Mouse (Mus musculus) fat pad, adult 2 months (tissue): ENCODE results near the gene Agap1.

Source experiments
- DNase-seq: peaks from one replicate; pipeline ENCODE4 v3.0.0-alpha.2; 2011; ENCODE audit warnings: low read depth, low spot score; ENCODE audit errors: extremely low read depth

The Agap1 gene

GRCm38 (mm10) chr1:89823036-89823435, 368.4 kb downstream of the Agap1 start:
- no peak for DNase-seq

DNA sequence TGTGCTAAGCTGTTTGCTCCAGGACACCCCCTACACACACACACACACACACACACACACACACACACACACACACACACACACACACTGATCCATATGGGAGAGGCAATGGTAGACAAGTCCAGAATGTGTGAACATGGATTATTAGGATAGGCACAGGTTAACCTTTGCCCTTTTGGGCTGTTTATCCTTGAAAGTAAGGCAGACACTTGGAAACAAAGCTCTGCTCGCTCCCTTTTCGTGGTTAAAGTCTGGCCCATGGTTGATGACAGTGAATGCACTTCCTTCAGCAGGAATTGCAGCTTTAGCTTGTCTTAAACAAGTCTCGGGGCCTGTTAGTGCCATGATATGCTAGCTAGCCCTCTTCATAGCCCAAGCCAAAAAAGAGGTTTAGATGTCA, 372.4 kb downstream of the Agap1 start:
- DNase-seq, result no peak

DNA sequence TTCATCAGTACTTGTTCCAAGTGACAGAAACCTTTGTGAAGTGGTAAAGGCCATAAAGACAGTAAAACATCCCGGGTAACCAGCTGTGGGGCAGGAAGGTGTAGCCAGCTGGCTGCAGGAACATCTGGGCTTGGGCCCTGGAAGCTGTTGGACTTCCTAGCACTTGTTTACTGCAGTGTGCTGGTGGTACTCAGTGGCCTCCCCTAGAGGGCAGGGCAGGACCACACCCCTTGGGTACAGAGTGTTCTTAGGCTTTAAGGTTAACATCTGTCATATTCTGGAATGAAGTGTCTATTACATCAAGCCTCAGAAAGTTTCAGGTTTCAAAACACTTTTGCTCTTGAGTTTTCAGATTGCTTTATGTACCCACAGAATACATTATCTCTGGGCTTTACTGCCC, 376.5 kb downstream of the Agap1 start:
- no peak for DNase-seq

GRCm38 (mm10) chr1:89844064-89844463, 389.5 kb downstream of the Agap1 start:
- DNase-seq, result no peak

DNA sequence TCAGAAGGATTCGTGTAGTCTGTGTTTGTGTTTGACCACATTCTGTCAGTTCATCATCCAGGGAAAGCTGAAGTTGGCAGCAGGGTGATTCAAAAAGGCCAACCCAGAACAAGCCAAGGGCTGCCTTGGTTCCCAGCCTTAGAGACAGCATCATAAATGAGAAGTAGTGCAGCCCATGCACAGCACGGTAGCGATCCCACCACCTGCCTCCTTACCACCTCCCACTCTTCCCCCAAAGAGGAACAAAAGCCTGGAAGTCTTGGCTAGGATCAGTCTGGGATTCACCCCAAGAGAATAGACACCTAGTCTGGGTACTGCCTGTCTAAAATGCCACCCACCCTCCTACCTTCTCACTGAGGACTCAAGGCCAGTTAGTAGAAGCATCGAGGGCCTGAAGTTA, 390.9 kb downstream of the Agap1 start:
- no peak for DNase-seq

- no peak for DNase-seq
Observed at GRCm38 (mm10) chr1:89846148-89846547, 391.5 kb downstream of the Agap1 start.

DNA sequence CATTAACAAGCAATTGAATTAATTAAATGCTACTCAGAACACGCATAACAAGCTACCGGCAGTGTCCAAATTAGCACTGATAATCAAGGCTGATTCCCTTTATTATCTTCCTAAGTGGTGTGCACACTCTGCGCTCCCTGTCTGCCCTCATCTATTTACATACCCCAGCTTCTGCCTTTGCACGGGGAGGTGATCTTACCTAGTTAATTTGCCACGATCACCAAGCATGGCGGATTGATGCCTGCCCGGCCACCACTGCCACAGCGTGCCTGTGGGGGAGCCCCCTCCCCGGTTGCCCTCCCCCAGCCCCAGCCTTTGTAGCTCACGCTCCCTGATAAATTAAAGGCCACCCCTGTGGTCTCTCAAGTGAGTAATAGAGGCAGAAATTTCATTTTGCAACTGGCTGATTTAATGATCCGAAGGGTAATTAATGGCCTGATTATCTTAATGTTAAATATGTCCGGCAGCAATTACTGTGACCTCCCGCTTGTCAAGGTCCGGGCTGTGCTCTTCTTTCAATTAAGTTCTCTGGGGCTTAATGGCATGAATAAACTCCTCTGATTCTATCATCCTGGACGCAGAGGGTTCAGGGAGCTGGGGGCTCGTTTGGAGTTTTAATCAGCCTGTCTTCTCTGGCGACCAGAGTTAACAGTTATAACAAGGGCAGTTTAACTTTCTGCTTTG, 393.9 kb downstream of the Agap1 start:
- no peak for DNase-seq

GRCm38 (mm10) chr1:89849151-89849860, 394.7 kb downstream of the Agap1 start:
- no peak for DNase-seq

GRCm38 (mm10) chr1:89849861-89850230, 395.2 kb downstream of the Agap1 start:
- DNase-seq, result no peak

DNA sequence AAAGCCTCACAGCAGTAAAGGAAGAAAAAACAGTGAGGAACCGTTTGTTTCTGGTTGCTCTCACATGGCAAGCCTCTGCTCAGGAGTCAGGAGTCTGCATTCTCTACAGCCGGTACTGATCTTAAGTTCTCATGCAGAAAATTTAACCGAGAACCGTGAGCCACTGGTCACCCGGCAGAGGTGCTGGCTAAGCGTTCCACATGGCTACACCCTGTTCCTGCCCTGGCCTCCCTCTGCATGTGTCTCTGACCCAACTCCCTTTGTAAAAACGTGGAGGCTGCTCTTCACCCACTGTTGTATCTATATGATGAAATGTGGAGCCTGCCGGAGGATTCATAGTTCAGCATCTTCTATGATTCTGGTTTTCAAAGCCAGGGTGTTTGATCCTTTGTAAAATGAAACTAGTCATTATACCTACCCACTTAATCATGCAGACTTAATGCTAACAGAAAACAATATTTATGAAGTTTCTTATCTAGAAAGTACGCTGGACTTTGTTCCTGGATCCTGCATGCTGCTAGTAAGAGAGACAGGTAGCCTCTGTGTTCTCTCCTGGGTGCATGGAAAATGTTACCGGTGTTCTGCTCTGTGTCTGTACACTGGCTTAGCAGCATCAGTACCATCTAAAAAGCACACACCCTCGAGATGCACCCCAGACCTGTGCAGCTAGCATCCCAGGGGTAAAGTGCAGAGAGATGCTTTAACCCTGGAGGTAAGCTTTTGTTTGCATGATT, 396.2 kb downstream of the Agap1 start:
- DNase-seq, result no peak

DNA sequence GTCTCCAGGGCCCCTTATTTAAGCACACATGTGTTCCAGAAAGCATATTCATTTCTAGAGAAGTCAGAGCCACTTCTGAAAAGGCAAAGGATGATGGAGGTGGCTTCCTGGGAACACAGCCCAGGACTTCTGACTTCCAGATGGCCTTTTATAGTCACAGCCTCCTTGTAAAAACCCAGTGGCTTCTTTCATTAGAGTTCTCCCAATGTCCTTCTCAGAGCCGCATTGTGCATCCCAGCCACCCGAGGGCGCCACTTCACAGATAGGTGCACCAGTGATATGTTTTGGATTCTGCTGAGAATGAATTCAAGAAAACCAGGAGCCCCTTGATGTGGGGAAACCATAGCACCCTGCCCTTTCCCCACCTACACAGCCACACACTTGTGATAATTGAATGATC, 404.6 kb downstream of the Agap1 start:
- no peak for DNase-seq

DNA sequence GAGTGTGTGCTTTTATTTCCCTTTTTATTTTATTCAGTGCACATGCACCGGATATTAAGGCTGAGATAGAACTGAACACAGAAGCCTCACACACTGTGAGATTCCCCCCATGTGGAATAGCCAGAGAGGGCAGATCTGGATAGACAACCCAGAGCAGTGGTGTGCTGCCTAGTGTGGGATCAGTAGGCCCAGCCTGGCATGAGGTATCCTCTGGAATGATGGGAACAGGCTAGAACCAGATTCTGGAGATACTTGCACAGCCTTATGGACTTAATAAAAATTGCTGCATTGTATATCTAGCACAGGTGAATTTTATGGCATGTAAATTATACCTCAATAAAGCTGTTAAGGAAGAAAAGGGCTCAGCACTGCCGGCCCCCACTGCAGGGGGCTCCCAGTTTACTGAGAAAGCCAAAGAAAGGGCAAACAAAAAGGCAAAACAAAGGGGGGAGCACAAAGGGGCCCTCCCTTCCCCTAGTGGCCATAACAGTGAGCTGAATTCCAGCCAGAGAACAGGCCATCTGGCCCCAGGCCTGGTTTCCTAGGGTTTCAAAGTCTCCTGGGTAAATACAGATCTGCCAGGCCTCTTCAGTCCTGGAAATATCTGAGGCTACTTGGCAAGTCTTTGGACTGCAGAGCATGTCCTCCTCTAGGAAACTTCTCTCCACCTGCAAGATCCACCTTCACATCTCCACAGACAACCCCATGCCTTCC, 405.6 kb downstream of the Agap1 start:
- DNase-seq, result no peak

- no peak for DNase-seq
Observed at GRCm38 (mm10) chr1:89865787-89866186, 411.2 kb downstream of the Agap1 start.

DNA sequence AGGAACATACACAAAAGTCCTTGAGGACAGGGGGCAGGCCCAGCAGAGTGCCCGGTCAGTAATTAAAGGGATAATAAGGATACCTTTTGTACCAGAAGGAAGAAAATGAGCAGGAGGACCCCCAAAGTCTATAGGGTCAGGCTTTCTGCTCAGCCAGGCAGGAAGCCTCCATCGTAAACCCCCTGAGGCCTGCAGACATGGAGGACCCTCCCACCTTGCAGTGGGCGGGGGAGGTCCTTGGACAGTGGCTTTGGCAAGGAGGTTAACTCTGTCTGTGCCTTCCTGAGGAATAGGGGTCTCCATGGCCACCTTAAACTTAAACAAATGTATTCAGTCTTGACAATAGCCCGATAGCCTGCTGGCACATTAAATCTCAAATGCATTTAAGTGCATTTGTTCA, 413.2 kb downstream of the Agap1 start:
- no peak for DNase-seq

GRCm38 (mm10) chr1:89870134-89870905, 415.7 kb downstream of the Agap1 start:
- DNase-seq, result no peak

DNA sequence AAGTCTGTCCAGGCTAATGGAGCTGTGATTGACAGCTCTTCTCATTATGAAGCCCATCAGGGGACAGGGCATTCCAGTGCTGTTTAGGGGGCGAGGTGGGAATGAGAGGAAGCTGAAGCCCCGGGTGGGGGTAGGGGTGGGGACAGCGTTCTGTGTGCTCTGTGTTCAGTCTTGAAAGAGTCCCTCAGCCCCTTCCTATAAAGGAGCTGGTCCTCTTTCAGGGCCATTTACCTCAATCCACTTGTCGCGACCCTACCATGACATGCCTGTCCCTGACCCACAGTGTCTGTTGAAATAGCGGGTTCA, 416.3 kb downstream of the Agap1 start:
- no peak for DNase-seq

DNA sequence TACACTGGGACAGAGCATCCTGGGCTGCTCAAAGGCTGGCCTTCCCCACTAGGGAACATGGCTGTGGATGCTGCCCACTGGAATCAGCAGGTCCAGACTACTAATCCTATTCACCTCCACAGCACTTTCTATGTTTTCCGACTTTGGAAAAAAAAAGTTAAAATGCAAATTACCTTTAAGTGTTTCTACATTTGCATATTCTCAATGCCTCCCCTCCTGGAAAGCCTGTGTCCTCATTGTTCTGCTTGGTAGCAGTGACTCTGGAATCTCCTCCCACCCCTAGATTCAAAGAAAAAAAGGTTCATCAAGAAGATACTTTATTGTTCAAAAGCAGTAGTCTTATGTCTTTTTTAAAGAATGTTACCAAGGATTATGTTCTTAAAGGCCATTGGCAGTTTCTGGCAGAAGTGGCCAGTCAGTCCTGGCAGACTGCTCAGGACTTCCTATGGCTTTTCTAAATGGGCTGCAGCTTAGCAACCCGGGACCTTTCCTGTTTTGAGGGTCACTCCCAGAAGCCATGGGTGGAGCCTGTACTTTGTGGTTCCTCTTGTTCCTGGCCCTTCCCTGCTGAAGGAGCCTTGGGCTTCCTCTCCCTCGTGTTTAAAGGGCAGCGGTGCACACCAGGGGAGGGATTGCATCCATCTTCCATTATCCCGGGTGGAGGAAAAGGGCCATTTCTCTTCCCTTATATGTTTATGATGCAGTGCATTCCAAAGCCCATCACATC, 421.9 kb downstream of the Agap1 start:
- no peak for DNase-seq

DNA sequence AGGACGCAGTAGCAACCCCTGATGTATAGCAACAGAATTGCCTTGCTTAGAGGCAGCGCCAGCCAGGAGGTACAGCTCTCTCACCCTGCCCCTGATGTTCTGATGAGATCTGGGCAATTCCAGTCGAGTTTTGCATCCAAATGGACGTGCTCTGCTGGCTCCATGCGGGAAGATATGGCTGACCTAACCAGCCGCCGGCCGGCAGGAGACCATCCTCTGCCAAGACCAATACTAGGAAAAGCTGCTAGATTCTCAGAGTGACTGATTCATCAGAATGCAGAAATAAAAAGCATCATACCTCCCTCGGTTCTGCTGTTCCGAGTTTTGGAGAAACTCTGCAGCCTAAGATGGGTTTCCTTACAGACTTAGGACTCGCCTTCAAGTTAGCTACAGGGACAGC, 423.9 kb downstream of the Agap1 start:
- DNase-seq, result no peak

DNA sequence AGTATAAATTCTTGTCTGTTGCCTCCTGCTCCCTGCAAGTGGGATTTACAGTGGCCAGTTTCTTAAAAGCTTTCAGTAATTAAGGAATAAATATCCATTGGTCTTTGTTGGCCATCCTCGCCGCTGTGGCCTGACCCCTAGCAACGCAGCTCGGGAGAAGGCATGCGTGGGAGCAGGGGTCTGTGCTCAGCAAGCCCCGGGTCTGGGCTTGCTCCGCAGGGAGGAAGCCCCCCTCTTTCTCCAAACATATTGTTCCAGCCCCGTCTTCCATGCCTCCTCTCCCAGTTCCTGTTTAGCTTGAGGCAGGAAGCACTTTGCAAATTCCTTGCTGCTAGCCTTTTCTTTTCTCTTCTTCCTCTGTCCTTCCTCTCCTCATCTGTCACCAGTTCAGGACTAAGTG, 425.6 kb downstream of the Agap1 start:
- no peak for DNase-seq

DNA sequence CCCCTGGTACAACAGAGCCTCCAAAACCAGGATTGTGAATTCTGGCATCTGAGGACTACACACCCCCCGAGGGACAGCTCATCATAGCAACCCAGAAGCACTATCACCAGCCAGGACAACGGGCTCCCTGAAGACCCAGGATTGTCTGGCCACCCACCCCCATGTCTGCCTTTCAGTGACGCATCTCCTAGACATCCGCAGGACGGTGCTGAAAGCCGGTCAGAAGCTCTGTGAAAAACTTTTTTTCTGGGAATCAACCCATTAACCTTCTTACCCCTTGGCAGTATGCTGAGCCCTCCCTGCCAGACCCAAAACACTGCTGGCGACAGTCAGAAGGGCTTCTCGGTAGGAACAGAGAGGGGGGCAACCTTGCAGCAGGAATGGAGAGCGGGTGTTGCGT, 426.2 kb downstream of the Agap1 start:
- no peak for DNase-seq
